Mouse (Mus musculus) CH12.LX (cell line): ENCODE measurements around the gene Myo9b. TPM values are rescaled to one million over a fixed set of nuclear protein-coding genes. Genes with fewer than 3 reads are reported as not detected.

Source experiments
- DNase-seq: peaks from one replicate; pipeline ENCODE4 v3.0.0-alpha.2; 2013; ENCODE audit errors: extremely low read depth
- H3K27ac ChIP-seq: 2 replicates; pipeline ENCODE4 v1.5.1; 2012; ENCODE audit warnings: low read depth, mild to moderate bottlenecking, control low read depth, moderate library complexity; ENCODE audit not compliant: insufficient read depth
- H3K27me3 ChIP-seq: replicated peaks from 2 replicates; pipeline ENCODE3; 2012; ENCODE audit warnings: inconsistent platforms
- H3K36me3 ChIP-seq, 2 experiments: replicated peaks in 1 of 2; 2 replicates each; pipeline versions ENCODE3 to v1.6.1; 2012; ENCODE audit warnings: inconsistent platforms in 1 of 2, low read length in 1 of 2, mild to moderate bottlenecking in 1 of 2, mixed read lengths in 1 of 2, moderate library complexity in 1 of 2; ENCODE audit not compliant: control insufficient read depth in 1 of 2, insufficient read depth in 1 of 2
- H3K4me1 ChIP-seq, 2 experiments: 2 replicates each; pipeline ENCODE4 v1.6.1; 2012; ENCODE audit warnings: inconsistent platforms in 1 of 2, moderate library complexity in 1 of 2; ENCODE audit not compliant: insufficient read depth in 2 of 2, control insufficient read depth in 1 of 2
- H3K4me2 ChIP-seq: 2 replicates; pipeline ENCODE4 v1.6.1; 2012; ENCODE audit warnings: low read depth, mild to moderate bottlenecking, control low read depth; ENCODE audit not compliant: poor library complexity, insufficient read depth, severe bottlenecking
- H3K4me3 ChIP-seq, 3 experiments: fragments of 150-350 bp in 1 of 3; sonication (generic) in 1 of 3; replicated peaks in 1 of 3; 2 replicates each; pipeline versions ENCODE3 to v1.5.1; 2011 to 2012; ENCODE audit warnings: low read depth in 2 of 3, low read length in 2 of 3, mild to moderate bottlenecking in 2 of 3, moderate library complexity in 2 of 3, control low read depth in 1 of 3, improper control_type of control experiment in 1 of 3, inconsistent platforms in 1 of 3, mixed read lengths in 1 of 3; ENCODE audit not compliant: poor library complexity in 1 of 3
- H3K79me2 ChIP-seq: replicated peaks from 2 replicates; pipeline ENCODE4 v1.6.1; 2012; ENCODE audit warnings: mild to moderate bottlenecking, moderate library complexity; ENCODE audit not compliant: control insufficient read depth, poor library complexity, insufficient read depth, severe bottlenecking; ENCODE audit errors: extremely low read depth
- H3K9ac ChIP-seq: 2 replicates; pipeline ENCODE4 v1.6.1; 2012; ENCODE audit warnings: low read depth, mild to moderate bottlenecking, control low read depth, moderate library complexity; ENCODE audit not compliant: insufficient read depth
- H3K9me3 ChIP-seq: replicated peaks from 2 replicates; pipeline ENCODE3; 2012; ENCODE audit warnings: low read length, inconsistent platforms, mixed read lengths
- BHLHE40 ChIP-seq: IDR thresholded peaks from 2 replicates; pipeline ENCODE4 v1.6.1; 2011; ENCODE audit warnings: mild to moderate bottlenecking, low read depth, low read length, improper control_type of control experiment
- CHD1 ChIP-seq: IDR thresholded peaks from 2 replicates; pipeline ENCODE4 v1.6.1; 2012; ENCODE audit warnings: low read depth, low read length, improper control_type of control experiment, inconsistent platforms
- CHD2 ChIP-seq: IDR thresholded peaks from 2 replicates; pipeline ENCODE4 v1.6.1; 2011; ENCODE audit warnings: low read length, improper control_type of control experiment
- CTCF ChIP-seq, 2 experiments: IDR thresholded peaks in 1 of 2; conservative IDR thresholded peaks in 1 of 2; 2 replicates each; pipeline ENCODE4 v1.5.1; 2011 to 2012; ENCODE audit warnings: low read depth in 2 of 2, low read length in 2 of 2, improper control_type of control experiment in 1 of 2, inconsistent platforms in 1 of 2, mild to moderate bottlenecking in 1 of 2, moderate library complexity in 1 of 2
- E2F4 ChIP-seq: IDR thresholded peaks from 2 replicates; pipeline ENCODE4 v1.6.1; 2011; ENCODE audit warnings: low read depth, low read length, improper control_type of control experiment; ENCODE audit not compliant: insufficient replicate concordance
- ELF1 ChIP-seq: IDR thresholded peaks from 2 replicates; pipeline ENCODE4 v1.6.1; 2014; ENCODE audit warnings: low read depth, mild to moderate bottlenecking, inconsistent platforms, low read length, improper control_type of control experiment
- EP300 ChIP-seq: IDR thresholded peaks from 2 replicates; pipeline ENCODE4 v1.6.1; 2011; ENCODE audit warnings: low read length, improper control_type of control experiment
- ETS1 ChIP-seq: conservative IDR thresholded peaks from 2 replicates; pipeline ENCODE4 v1.6.1; 2012; ENCODE audit warnings: low read depth, mild to moderate bottlenecking, inconsistent platforms, low read length, improper control_type of control experiment, moderate library complexity
- GABPA ChIP-seq: IDR thresholded peaks from 2 replicates; pipeline ENCODE4 v1.6.1; 2012; ENCODE audit warnings: low read depth, low read length, improper control_type of control experiment, inconsistent platforms; ENCODE audit not compliant: insufficient replicate concordance
- HCFC1 ChIP-seq: IDR thresholded peaks from 2 replicates; pipeline ENCODE4 v1.6.1; 2012; ENCODE audit warnings: low read depth, mild to moderate bottlenecking, inconsistent platforms, low read length, improper control_type of control experiment
- IRF4 ChIP-seq: IDR thresholded peaks from 2 replicates; pipeline ENCODE4 v1.6.1; 2014; ENCODE audit warnings: low read depth, mild to moderate bottlenecking, inconsistent platforms, low read length, improper control_type of control experiment
- JUN ChIP-seq: IDR thresholded peaks from 2 replicates; pipeline ENCODE4 v1.6.1; 2011; ENCODE audit warnings: low read depth, mild to moderate bottlenecking, low read length, improper control_type of control experiment, moderate library complexity; ENCODE audit not compliant: insufficient read depth
- JUND ChIP-seq: conservative IDR thresholded peaks from 2 replicates; pipeline ENCODE4 v1.6.1; 2011; ENCODE audit warnings: low read depth, low read length, improper control_type of control experiment
- KAT2A ChIP-seq: IDR thresholded peaks from 2 replicates; pipeline ENCODE4 v1.6.1; 2012; ENCODE audit warnings: low read length, improper control_type of control experiment, inconsistent platforms; ENCODE audit not compliant: insufficient replicate concordance
- MAFK ChIP-seq: IDR thresholded peaks from 2 replicates; pipeline ENCODE4 v1.6.1; 2011; ENCODE audit warnings: low read length, improper control_type of control experiment; ENCODE audit not compliant: insufficient replicate concordance
- MAX ChIP-seq: IDR thresholded peaks from 2 replicates; pipeline ENCODE4 v1.6.1; 2011; ENCODE audit warnings: low read length, improper control_type of control experiment
- MAZ ChIP-seq: IDR thresholded peaks from 2 replicates; pipeline ENCODE4 v1.6.1; 2012; ENCODE audit warnings: low read depth, mild to moderate bottlenecking, inconsistent platforms, low read length, improper control_type of control experiment, moderate library complexity
- MEF2A ChIP-seq: IDR thresholded peaks from 2 replicates; pipeline ENCODE4 v1.6.1; 2014; ENCODE audit warnings: low read depth, mild to moderate bottlenecking, inconsistent platforms, low read length, improper control_type of control experiment, borderline replicate concordance
- MXI1 ChIP-seq: IDR thresholded peaks from 2 replicates; pipeline ENCODE4 v1.6.1; 2011; ENCODE audit warnings: mild to moderate bottlenecking, low read depth, low read length, improper control_type of control experiment
- MYC ChIP-seq: IDR thresholded peaks from 2 replicates; pipeline ENCODE4 v1.6.1; 2011; ENCODE audit warnings: low read depth, mild to moderate bottlenecking, improper control_type of control experiment, low read length
- NELFE ChIP-seq: IDR thresholded peaks from 2 replicates; pipeline ENCODE4 v1.6.1; 2011; ENCODE audit warnings: low read depth, low read length, improper control_type of control experiment
- NRF1 ChIP-seq: IDR thresholded peaks from 2 replicates; pipeline ENCODE4 v1.6.1; 2014; ENCODE audit warnings: low read depth, mild to moderate bottlenecking, inconsistent platforms, low read length, improper control_type of control experiment, moderate library complexity
- PAX5 ChIP-seq: IDR thresholded peaks from 2 replicates; pipeline ENCODE4 v1.6.1; 2012; ENCODE audit warnings: low read length, inconsistent platforms, mixed read lengths
- POLR2A ChIP-seq: IDR thresholded peaks from 2 replicates; pipeline ENCODE4 v1.6.1; 2011; ENCODE audit warnings: low read depth, mild to moderate bottlenecking, improper control_type of control experiment, low read length
- POLR2AphosphoS2 ChIP-seq: IDR thresholded peaks from 2 replicates; pipeline ENCODE4 v1.6.1; 2011; ENCODE audit warnings: low read depth, low read length, improper control_type of control experiment
- RAD21 ChIP-seq: IDR thresholded peaks from 2 replicates; pipeline ENCODE4 v1.6.1; 2011; ENCODE audit warnings: low read depth, mild to moderate bottlenecking, low read length, improper control_type of control experiment, moderate library complexity
- RCOR1 ChIP-seq: conservative IDR thresholded peaks from 2 replicates; pipeline ENCODE4 v1.6.1; 2012; ENCODE audit warnings: low read depth, mild to moderate bottlenecking, inconsistent platforms, low read length, improper control_type of control experiment
- SIN3A ChIP-seq: IDR thresholded peaks from 2 replicates; pipeline ENCODE4 v1.6.1; 2012; ENCODE audit warnings: low read length, improper control_type of control experiment, inconsistent platforms
- SMC3 ChIP-seq: IDR thresholded peaks from 2 replicates; pipeline ENCODE4 v1.6.1; 2011; ENCODE audit warnings: low read depth, low read length, improper control_type of control experiment
- TBP ChIP-seq: conservative IDR thresholded peaks from 2 replicates; pipeline ENCODE4 v1.6.1; 2011; ENCODE audit warnings: low read depth, low read length, improper control_type of control experiment
- TCF12 ChIP-seq: IDR thresholded peaks from 2 replicates; pipeline ENCODE4 v1.6.1; 2014; ENCODE audit warnings: low read depth, mild to moderate bottlenecking, inconsistent platforms, low read length, improper control_type of control experiment
- UBTF ChIP-seq: IDR thresholded peaks from 2 replicates; pipeline ENCODE4 v1.6.1; 2012; ENCODE audit warnings: low read depth, mild to moderate bottlenecking, inconsistent platforms, low read length, improper control_type of control experiment, moderate library complexity
- USF1 ChIP-seq: IDR thresholded peaks from 2 replicates; pipeline ENCODE4 v1.6.1; 2014; ENCODE audit warnings: low read depth, mild to moderate bottlenecking, inconsistent platforms, low read length, improper control_type of control experiment
- USF2 ChIP-seq: conservative IDR thresholded peaks from 2 replicates; pipeline ENCODE4 v1.6.1; 2011; ENCODE audit warnings: low read depth, low read length, improper control_type of control experiment
- ZC3H11A ChIP-seq: IDR thresholded peaks from 2 replicates; pipeline ENCODE4 v1.6.1; 2012; ENCODE audit warnings: low read depth, mild to moderate bottlenecking, inconsistent platforms, low read length, improper control_type of control experiment
- ZKSCAN1 ChIP-seq: IDR thresholded peaks from 2 replicates; pipeline ENCODE4 v1.6.1; 2012; ENCODE audit warnings: low read depth, inconsistent platforms, low read length, improper control_type of control experiment, borderline replicate concordance
- ZMIZ1 ChIP-seq: IDR thresholded peaks from 2 replicates; pipeline ENCODE4 v1.6.1; 2012; ENCODE audit warnings: low read depth, mild to moderate bottlenecking, inconsistent platforms, low read length, improper control_type of control experiment
- ZNF384 ChIP-seq: IDR thresholded peaks from 2 replicates; pipeline ENCODE4 v1.6.1; 2012; ENCODE audit warnings: low read depth, low read length, improper control_type of control experiment, inconsistent platforms
- dilution Hi-C: fragments of 300-500 bp; cut with MboI; formaldehyde crosslinking; loops from 2 replicates; pipeline ENCODE4 v1.14.3; 2020; ENCODE audit warnings: low sequenced_read_pairs; ENCODE audit not compliant: extremely low pct_unique_long_range_greater_than_20kb, extremely low pct_ligation_motif_present
- in situ Hi-C: fragments of 300-500 bp; cut with MboI; formaldehyde crosslinking; loops from 3 replicates; pipeline ENCODE4 v1.14.3; 2019; ENCODE audit warnings: low sequenced_read_pairs, low pct_ligation_motif_present, low pct_unique_long_range_greater_than_20kb, mixed read lengths
- polyA plus RNA-seq: library from polyadenylated mRNA; unstranded; fragments of >175 nt; gene quantifications from 2 replicates; pipeline ENCODE4 v1.2.1, GENCODE M21; 2012; ENCODE audit warnings: low read depth; ENCODE audit not compliant: insufficient read length
- total RNA-seq, 2 experiments: library from RNA; depleted of rRNA; stranded (reverse); fragments of 300-350 nt in 1 of 2; fragments of >200 nt in 1 of 2; gene quantifications; 2 replicates each; pipeline ENCODE4 v1.2.3; 2012 to 2014

The Myo9b gene
- total and polyA plus RNA-seq, 3 experiments: 14.2 to 36.2 (median 29.0) TPM

DNA sequence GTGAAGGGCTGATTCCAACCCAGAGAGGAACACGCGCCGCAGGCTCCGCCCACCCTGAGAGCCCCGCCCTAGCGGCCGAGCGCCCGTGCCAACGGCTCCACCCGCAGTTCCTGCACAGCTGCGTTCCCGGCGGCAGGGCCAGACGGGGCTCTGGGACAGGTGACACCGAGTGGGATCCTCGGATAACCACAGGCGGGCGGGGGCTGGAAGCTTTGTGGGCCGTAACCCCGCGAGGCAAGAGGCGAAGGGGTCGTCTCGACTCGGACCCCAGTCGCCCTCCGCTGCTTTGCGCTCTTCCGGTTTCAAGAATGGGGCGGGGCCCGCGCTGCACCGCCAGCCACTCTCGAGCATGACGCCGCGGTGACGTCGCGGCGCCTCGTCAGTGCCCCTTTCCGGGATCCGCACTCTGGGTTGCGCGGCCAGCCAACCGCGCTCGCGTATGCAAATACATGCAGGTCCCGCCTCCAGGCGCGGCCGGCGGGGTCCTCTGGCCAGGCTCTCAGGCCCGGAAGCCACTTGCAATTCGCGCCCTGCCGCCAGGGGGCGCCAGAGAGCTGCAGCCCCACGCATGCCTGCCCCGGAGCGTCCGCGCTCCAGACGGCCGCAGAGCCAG is 98.8 kb downstream of the Myo9b start, which contains the start of gene Ocel1:
Ocel1 (plus strand) TSS at position 63 of the 613 bp plus-strand sequence.
- DNase-seq: peak; percentile 97
- Histone ChIP-seq H3K4me2 (peak within 1 kb of the TSS; percentile 73), H3K79me2 (no peaks in the 10 kb centered on the region), H3K36me3 (peaks cover 31 to 62% of the 10 kb centered on the region in 2 experiments), H3K4me3 (peak within 1 kb of the TSS; percentile 65 to 75 (median 69)), H3K27ac (peak within 1 kb of the TSS; percentile 65), H3K9ac (peak within 1 kb of the TSS; percentile 58; the same call in 1 of the 2 replicates), H3K9me3 (peaks cover 9% of the 10 kb centered on the region), H3K4me1 (peaks cover 18 to 48% of the 10 kb centered on the region in 2 experiments), H3K27me3 (no peaks in the 10 kb centered on the region)
- dilution Hi-C loops (no loop called here), in situ Hi-C loops (loop anchor here (5.0 kb wide), 1 partner anchor 36 kb away; the partner anchor contains the start of gene Ankle1)
- TF ChIP-seq RAD21 (peak; percentile 63), CHD2 (no peak), MXI1 (peak; percentile 81), TBP (peak; percentile 55; the same call in 1 of the 2 replicates), BHLHE40 (peak; percentile 82), USF2 (no peak), EP300 (no peak), POLR2AphosphoS2 (0 out of 2 replicates have a peak, but pooled peaks have one; percentile 39), ZNF384 (no peak), UBTF (no peak), GABPA (no peak), NRF1 (peak; percentile 76), ZMIZ1 (no peak), USF1 (no peak), MAZ (0 out of 2 replicates have a peak, but pooled peaks have one; percentile 44), NELFE (peak; percentile 75), IRF4 (peak; percentile 14; the same call in 1 of the 2 replicates), ZC3H11A (no peak), TCF12 (peak; percentile 79), KAT2A (no peak), SMC3 (peak; percentile 70), ZKSCAN1 (no peak), CTCF (conservative IDR thresholded peaks at IDR 0.05 in 1 of 2, IDR thresholded peaks at IDR 0.05 in 1 of 2; ENCODE audit: low read depth in 2 of 2, low read length in 2 of 2) (peak in 1 of 2 experiments; percentile 92; a peak in 2 of 4 replicates), MAFK (no peak), RCOR1 (no peak), ETS1 (peak; percentile 33; the same call in 1 of the 2 replicates), MAX (peak; percentile 69; the same call in 1 of the 2 replicates), MYC (no peak), JUND (no peak), SIN3A (peak; percentile 79; the same call in 1 of the 2 replicates), CHD1 (no peak), ELF1 (peak; percentile 99), E2F4 (0 out of 2 replicates have a peak, but pooled peaks have one; percentile 40), POLR2A (peak; percentile 77), JUN (no peak), PAX5 (no peak), MEF2A (no peak; the same call in 1 of the 2 replicates), HCFC1 (peak; percentile 71; the same call in 1 of the 2 replicates)
